Mouse (Mus musculus) cerebellum, adult 9-10 months (tissue): Measurements from ENCODE around the gene Prmt9.

Source experiments
- DNase-seq: peaks from one replicate; pipeline ENCODE4 v3.0.0; 2022

Prmt9 gene

DNA sequence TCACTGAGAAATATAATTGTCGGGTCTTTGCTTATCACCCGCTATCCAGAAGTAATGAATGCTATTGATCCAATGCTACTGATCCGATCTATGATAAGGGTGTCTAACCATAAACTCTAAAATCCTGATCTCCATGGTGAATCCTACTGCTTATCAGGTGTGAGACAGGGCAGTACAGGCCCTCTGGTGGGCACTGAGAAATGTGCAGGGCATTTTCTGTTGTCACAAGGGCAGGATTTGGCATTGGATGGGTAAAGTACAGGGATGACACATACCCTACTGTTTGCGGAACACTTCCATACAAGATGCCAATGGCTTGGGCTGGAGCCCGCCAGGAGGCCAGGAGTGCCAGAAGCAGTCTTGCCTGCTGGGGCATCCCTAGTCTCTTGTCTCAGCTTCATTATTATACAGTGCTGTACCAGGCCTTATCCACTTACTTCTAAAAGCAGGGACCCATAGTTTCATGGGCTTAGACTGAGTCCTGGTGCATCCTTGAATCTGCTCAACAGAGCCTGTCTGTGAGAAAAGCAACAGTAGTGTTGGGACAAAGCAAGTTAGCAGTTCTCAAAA, 14.1 kb upstream of the Prmt9 start:
- peak; percentile 84 for DNase-seq

DNA sequence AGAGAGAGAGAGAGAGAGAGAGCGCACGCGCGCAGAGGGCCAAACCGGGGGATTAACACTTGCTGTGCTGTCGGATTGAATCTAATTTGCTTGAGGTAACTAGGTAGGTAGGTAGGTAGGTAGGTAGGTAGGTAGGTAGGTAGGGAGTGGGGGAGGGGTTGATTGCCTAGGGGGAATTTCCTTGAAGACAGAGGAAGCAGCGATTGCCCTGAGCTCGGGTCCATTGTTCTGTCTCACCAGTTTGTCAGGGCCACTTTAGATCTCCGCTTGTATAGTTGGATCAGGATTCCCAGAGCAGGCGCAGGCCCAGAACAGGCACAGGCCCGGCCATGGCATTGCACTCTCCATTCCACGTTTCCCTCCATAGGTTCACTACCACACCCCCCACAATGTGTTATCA, 12.4 kb upstream of the Prmt9 start:
- no peak for DNase-seq

DNA sequence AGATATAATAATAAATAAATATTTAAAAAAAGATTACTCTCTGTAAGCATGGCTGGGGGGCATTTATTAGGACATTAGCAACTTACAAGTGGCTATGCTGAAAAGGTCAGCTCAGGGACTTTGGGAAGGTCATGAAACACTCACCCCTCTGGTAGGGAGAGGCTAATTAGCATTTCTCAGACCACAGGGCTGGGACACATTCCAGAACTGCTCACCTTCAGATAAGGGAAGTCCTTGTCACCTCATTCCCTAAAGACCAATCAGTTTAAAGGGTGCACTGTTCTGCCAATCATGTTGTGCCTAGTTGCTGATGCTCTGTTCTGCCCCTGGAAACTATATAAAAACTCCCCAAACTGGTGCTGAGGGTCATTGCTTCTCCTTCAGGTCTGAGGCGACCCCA, 10.9 kb upstream of the Prmt9 start:
- no peak for DNase-seq

DNA sequence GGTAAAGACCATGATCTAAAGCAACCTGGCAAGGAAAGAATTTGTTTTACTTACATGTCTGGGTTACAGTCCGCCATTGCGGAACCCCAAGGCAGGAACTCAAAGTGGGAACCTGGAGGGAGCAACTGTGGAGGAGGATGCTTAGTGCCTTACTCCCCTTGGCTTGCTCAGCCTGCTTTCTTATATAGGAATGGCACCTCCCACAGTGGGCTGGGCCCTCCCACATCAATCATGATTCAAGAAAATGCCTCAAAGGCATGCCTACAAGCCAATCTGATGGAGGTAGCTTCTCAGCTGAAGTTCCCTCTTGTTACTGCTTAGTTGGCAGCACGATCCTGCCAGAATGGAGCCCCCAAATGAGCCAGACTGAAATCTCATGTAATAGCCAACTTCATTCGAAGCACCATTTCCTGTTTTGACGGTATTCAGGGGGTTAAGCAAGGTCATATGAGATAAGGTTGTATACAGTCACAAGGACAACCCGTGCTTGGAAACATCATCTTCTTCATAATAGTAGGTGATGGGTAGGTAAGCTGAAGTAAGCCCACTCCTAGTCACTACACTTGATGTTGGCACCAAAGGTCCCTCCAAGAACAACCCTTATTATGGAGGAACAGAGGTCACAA, 5.9 kb upstream of the Prmt9 start:
- no peak for DNase-seq

DNA sequence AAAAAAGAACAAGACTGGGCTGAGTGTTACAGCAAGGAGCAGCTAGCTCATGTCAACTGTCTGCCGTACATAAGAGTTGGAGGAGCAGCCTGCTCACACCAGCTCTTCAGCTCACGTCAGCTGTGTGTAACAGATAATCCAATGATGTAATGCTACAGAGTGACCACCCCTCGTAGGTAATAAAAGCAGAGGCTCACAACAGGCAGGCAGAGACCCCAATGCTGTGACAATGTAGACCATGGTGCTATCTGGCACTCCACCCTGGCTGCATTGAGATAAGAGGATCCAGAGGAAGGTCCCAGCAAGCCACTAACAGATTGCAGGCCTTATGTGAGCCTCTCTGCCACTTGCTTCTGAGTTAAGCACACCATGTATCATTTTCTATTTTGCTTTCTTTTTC, 4.8 kb upstream of the Prmt9 start:
- DNase-seq, result no peak

DNA sequence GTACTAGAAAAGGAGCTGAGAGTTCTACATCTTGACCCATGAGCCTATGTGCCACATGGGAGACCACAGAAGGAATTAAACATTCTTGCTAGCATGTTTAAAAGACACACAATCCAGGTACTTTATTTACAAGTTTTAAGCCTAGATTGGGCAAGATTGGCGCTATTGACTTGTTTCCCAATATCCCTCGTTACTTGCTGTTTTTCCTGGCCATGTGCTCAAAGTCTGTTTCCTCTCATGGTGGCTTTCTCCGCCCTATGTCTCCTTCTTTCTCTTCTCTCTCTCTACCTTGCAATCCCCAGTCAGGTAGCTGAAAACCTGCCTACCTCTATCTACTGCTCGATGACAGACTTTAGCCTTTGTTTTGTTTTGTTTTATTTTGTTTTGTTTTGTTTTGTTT, 3.6 kb upstream of the Prmt9 start:
- DNase-seq, result no peak

DNA sequence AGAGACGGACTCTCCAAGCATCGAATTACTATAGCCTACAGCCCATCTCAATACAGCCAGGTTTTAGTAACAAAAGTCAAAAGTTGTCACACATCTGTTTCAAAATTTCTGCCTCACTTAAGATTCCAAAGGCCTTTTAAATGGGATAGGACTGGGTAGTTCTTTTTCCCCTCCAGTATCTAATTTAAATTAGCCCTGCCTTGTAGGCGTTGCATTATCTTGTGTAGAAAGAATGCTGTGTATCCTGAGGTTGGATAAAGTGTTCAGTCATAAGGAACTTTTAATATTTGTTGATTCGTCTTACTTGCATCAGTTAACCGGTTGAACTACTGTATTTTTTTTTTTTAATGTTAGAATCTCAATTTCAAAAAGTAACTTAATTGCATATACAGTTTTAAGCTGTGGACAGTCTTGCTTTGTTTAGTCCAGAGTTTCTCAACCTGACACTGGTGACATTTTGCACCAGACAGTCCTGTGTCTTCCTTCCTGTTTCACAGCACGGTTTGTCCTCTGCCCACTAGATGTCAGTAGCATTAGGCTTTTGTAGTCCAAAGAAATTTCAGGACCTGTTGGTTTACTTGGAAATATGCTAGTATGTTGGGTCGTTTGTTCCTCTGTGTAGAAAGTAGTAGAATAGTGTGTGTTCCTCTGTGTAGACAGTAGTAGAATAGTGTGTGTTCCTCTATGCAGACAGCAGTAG, 834 bp downstream of the Prmt9 start:
- peak; percentile 50 for DNase-seq

DNA sequence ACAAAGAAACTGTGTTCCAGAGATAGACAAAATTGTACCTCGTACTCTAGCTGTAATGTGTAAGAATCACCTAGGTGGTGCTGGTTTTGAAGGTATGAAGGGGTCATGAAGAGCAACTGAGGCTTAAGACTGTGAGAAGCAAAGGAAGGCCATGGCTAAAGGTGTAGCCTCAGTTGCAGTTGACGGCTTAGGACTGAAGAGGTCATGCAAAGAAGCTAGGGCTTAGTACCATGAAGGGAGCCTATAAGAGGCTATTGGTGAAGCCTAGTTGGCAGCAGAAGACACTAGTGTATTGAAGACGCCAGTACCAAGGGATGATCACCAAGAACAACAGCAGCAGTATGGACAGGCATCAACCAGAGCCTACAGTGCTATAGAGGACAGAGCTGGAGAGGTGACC, 3.3 kb downstream of the Prmt9 start:
- DNase-seq, result no peak

DNA sequence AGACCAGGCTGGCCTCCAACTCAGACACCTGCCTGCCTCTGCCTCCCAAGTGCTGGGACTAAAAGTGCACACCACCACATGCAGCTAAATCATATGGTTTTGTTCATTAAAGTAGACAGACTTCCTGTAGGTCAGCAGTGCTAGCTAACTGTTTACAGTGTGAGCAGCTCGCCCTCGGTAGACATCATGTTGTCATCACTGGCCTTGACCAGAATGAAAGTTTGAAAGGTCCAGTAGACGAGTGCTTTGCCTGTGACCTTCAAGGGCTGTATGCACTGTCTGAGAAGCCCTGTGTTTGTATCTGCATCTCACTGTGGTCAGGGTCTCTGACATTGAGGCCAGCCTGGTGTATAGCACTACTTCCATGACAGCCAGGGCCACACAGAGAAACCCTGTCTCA, 12.2 kb downstream of the Prmt9 start:
- no peak for DNase-seq

DNA sequence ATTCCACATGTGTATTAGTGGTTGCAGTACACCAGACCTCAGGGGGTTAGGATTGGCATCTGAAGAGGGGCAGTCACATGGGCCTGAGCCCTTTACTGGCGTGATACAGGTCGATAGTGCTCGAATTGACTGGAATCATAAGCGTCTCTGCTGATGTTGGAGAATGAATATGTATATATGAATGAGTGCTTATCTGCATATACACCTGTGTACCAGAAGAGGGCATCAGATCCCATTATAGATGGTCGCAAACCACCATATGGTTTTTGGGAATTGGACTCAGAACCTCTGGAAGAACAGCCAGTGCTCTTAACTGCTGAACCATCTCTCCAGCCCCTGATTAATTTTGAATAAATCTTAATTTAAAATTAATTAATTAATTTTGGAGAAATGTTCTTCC, 25.0 kb downstream of the Prmt9 start:
- no peak for DNase-seq

DNA sequence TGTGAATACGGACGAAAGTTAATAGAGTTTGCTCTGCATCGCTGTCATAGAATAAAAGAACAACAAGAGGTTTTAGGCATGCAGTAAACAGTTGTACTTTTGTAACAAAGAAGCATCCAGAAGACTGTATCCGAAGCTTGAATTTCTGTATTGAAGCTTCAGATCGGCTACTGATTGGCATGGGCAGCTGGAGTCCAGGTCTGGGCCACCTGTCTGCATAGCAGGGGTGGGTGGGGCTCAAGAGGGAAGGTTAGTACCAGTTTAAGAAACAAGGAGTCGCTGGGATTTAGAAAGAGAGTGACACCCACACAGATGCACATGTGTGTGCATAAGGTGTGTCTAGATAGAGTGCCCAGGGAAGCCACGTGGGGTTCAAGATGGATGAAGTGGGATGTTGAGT, 28.5 kb downstream of the Prmt9 start:
- DNase-seq, result no peak

DNA sequence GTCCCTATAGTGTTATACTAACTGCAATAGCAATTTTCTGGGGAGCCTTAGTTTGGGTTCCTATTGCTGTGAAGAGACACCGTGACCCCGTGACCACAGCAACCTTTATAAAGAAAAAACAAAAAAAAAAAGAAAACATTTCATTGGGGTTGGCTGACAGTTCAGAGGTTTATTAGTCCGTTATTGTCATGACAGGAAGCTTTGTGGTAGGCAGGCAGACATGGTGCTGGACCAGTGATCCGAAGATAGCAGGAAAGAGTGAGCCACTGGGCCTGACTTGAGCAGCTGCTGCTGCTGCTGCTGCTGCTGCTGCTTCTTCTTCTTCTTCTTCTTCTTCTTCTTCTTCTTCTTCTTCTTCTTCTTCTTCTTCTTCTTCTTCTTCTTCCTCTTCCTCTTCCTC, 35.0 kb downstream of the Prmt9 start:
- no peak for DNase-seq

DNA sequence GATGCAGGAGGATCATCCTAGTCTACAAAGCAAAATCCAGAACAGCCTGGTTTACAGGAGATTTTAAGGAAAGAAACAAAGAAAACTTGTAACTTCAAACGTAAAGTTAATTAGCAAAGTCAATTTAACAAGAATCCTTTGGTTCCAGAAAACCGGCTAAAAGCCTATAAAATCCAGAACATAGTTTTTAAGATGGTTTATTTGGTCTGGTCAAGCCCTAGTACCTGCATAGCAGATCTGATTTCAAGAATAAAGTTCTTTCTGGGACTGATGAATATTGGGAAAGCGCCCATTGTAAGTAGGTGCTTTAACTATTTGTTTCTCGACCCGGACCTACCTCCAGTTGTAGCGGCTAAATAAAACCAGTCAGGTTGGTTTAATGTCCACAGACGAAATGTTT, 60.4 kb downstream of the Prmt9 start:
- no peak for DNase-seq

DNA sequence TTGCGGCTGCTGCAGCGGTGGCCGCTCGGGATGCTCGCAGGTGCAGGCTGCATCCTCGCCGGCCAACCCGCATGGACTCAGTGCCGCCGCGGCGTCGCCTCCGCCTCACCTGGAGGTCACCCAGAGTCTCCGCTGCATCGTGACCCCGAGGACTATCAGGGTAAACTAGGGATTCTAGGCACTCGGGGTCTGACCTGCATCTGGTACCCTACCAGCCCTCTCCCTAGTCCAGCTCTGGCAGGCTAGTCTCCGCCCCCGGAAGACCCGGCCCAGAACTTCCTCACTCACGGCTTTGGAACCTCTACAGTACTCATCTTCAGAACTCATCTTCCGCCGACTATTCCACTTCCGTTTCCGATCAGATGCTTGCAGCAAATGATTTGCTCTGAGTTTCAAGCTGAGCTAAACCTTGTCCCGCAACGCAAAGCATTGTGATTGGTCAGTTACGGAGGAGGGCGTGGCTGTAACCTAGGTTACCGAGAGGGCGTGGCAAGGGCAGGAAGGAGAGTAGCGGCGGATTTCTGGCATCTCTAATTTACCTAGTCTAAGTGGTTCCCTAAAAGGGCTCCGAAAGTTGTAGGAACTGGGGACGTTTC, 61.3 kb downstream of the Prmt9 start, which contains the start of gene Tmem184c:
Gene Tmem184c (minus strand): TSS at position 325 of the 596 bp plus-strand sequence.
- peak; percentile 99 for DNase-seq

DNA sequence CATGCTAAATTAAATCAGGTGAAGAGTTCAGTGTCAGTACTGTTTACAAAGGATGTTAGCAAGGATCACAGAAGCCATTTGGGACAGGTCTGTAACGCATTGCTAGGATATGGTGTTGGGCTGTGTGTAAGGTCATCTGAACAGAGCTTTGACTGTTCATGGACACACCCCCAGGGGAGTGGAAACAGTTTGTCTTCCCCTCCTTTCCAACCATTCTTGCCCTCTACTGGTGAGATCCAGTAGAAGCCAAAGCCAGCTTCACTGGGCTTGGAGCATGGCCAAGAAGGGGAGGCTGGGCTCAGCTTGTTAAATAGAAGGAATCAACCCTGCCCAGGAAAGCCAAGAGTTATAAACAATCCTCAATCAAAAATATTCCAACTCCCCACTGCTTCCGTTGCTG, 68.7 kb downstream of the Prmt9 start:
- DNase-seq, result no peak

DNA sequence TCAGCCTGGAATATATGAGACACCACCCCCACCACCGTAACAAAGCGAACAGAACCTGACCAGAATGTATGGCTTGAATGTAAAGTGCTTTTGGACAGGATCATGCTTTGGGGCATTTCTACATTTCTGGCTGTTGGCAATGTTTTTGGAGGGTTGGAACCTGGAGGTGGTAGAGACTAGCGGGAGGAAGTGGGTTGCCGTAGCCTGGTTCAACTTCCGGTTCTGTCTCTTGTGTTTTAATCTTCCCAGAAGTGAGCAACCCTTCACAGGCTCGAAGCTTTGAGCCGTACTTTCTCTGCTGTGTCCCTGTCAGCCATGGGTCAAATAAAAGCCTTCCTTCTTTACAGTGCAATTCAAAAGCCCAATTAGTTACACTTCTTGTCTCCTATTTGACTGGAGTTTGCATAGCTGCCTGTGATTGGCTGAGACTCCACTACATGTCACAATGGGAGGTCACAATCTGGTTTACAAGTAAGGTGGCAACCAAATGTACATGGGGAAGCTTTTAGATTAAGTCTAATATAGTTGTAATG, 74.5 kb downstream of the Prmt9 start:
- DNase-seq, result no peak

DNA sequence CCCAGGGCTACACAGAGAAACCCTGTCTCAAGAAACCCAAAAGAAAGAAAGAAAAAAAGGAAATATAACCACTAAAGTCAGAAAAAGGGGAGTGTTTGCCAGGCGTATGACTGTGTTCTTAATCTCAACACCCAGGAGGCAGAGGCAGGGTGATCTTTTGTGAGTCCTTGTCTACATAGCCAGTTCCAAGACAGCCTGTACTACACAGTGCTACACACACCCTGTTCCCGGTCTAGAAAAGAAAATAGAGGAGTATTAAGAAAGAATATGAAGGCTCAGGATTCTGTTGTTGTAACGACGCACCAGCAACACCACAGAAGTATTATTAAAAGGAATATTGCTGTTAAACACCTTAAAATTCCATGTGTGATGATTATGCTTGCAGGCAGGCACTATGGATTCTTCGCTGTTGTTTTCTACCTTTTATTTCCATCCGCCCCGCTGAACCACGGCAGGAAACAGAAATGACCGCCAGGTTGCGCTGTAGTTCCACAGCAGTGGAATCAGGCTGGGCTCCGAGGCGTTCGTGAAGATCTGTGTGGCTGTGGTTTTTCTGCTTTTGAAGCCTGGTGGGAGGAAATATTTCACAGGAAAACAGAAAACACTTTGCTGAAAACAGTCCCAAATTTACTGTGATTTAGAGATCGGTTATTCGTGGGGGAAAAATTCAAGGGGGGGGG, 80.8 kb downstream of the Prmt9 start:
- DNase-seq, result peak; percentile 31

DNA sequence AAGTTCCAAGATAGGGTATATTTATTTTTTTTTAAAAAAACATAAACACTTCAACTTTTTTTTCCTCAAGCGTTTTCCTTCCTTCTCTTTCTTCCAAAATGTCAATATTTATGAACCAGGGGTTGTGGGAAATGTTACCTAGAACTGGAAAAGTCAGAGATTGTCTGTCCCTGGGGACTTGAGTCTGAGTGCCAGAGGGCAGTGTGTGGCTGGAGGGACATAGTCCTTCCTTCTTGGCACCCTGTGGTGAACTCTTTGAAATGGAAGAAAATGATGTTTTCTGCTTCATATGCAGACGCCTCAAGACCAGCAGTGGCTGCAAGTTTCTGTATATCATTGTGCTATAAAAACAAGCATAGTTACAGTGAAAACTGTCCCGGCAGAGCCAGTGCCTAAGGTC, 81.5 kb downstream of the Prmt9 start:
- DNase-seq, result no peak
